Mouse (Mus musculus) embryonic fibroblast, embryonic 13.5 days (primary cell): ENCODE data around the gene Rbbp4. TPM values are rescaled to one million over a fixed set of nuclear protein-coding genes. Genes with fewer than 3 reads are reported as not detected.
A peak's percentile ranks its signal among the peaks of the same experiment; 100 is the strongest.

Experiments used
- H3K27ac ChIP-seq: 2 replicates; pipeline ENCODE4 v1.5.1; 2012; ENCODE audit warnings: low read length, control low read depth, inconsistent platforms; ENCODE audit not compliant: insufficient read depth
- H3K4me1 ChIP-seq: 2 replicates; pipeline ENCODE4 v1.6.1; 2011; ENCODE audit warnings: low read length; ENCODE audit not compliant: control insufficient read depth, insufficient read depth
- H3K4me3 ChIP-seq: 2 replicates; pipeline ENCODE4 v1.5.1; 2011; ENCODE audit warnings: mild to moderate bottlenecking, control low read depth, low read length; ENCODE audit not compliant: insufficient read depth
- CTCF ChIP-seq: IDR thresholded peaks from 2 replicates; pipeline ENCODE4 v1.5.1; 2011; ENCODE audit warnings: mild to moderate bottlenecking, control low read depth, low read length, moderate library complexity, borderline replicate concordance; ENCODE audit not compliant: insufficient read depth
- POLR2A ChIP-seq: IDR thresholded peaks from 2 replicates; pipeline ENCODE4 v1.6.1; 2011; ENCODE audit warnings: low read depth, mild to moderate bottlenecking, control low read depth, low read length, moderate library complexity
- polyA plus RNA-seq: library from polyadenylated mRNA; stranded (reverse); fragments of >200 nt; gene quantifications from 2 replicates; pipeline ENCODE4 v1.2.4, GENCODE M21; 2011; ENCODE audit warnings: low read depth; ENCODE audit not compliant: missing spikeins, insufficient read length

The Rbbp4 gene
- polyA plus RNA-seq, 1 experiment = 229 TPM

DNA sequence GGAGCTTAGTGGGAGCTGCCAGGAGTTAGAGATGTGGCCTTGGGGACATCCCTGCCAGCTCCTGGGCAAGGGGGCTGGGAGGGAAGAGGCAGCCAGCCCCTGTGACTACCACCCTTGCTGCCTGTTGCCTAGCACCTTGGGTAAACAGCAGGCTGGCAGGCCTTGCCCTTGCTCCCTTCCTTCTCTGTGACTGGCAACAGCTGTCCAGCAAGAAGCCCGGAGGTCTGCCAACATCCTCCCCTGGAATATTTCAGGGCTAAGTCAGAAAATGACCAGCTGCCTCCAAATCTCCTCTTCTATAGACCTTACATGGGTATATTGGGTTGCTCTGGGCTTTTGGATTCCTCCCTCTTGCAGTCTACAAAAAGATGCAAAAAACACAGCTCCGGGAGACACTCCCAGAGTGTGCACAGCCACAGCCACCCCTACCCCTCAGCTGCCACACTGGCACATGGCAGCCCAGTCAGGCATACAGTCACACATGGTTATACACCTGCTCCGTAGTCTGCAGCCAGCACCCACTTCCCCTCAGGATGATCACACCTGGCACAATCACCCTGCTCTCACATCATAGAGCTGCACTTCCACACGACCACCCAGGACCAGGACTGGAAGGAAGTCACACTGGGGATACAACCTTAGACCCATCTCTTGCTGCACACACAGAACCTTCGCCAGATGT lies 49.0 kb downstream of the Rbbp4 start:
- peaks cover 3% of the 10 kb centered on the region; the same call in 1 of the 2 replicates for H3K4me1 ChIP-seq
- peak overlapping the region; percentile 42; the same call in 1 of the 2 replicates for H3K27ac ChIP-seq
- no peak overlapping the region for H3K4me3 ChIP-seq
- peak; percentile 33; the same call in 1 of the 2 replicates for TF ChIP-seq POLR2A
- TF ChIP-seq CTCF = no peak

DNA sequence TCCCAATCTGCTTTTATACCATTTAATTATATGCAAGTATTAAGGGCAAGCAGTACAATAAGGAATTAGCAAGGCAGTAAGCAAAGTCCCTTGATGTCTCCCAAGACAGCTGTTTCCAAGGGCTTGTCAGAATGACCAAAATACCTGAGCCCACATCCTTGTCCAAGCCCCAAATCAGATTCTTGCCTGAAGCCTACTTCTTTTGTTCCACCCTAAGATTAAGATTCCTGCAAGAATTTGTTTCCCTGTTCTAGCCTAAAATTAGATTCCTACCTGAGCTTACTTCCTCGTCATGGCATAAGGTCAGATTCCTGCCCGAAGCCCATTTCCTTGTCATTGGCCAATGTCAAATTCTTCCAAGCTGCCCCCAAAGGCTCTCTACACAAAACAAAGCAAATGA lies 50.5 kb downstream of the Rbbp4 start:
- no peak overlapping the region for H3K4me3 ChIP-seq
- no peak overlapping the region for H3K27ac ChIP-seq
- peaks cover 3% of the 10 kb centered on the region; the same call in 1 of the 2 replicates for H3K4me1 ChIP-seq
- TF ChIP-seq CTCF = no peak
- TF ChIP-seq POLR2A = no peak

DNA sequence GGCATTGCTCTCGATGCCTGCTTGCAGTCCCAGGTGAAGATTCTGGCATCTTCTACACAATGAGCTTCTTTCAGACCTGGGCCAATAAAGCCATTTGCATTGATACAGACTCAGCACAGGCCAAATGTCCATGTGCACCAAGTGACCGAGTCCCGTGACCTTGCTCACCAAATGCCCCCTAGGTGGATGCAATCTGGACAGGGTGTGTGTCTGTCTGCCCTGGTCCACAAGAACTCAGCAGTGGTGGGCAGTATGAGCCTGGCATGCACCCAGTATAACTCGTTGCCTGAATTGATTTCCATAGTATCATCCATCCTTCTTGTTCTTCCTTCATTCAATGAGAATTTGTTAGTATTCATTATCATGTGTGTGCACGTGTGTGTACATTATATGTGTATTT lies 51.9 kb downstream of the Rbbp4 start:
- Histone ChIP-seq H3K27ac (no peak overlapping the region), H3K4me3 (no peak overlapping the region), H3K4me1 (peaks cover 3% of the 10 kb centered on the region; the same call in 1 of the 2 replicates)
- TF ChIP-seq CTCF = no peak
- no peak for TF ChIP-seq POLR2A

DNA sequence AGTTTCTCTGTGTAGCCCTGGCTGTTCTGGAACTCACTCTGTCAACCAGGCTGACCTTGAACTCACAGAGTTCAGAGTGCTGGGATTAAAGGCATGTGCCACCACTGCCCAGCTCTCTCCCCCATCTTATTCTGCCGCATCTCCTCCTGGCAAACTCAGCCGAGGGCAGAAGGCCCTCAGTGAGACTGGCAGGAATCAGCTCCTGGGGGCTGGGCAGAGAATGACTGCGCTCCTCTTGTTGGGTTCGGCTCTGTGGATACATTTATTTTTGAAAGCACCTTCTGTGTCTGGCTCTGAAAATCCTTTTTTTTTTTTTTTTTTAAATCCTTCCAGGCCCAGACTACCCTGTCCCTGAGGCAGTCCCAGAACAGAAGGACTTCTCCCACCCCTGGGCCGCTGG lies 52.4 kb downstream of the Rbbp4 start:
- TF ChIP-seq CTCF (no peak), POLR2A (no peak)
- Histone ChIP-seq H3K27ac (no peak overlapping the region), H3K4me3 (no peak overlapping the region), H3K4me1 (peaks cover 3% of the 10 kb centered on the region; the same call in 1 of the 2 replicates)

DNA sequence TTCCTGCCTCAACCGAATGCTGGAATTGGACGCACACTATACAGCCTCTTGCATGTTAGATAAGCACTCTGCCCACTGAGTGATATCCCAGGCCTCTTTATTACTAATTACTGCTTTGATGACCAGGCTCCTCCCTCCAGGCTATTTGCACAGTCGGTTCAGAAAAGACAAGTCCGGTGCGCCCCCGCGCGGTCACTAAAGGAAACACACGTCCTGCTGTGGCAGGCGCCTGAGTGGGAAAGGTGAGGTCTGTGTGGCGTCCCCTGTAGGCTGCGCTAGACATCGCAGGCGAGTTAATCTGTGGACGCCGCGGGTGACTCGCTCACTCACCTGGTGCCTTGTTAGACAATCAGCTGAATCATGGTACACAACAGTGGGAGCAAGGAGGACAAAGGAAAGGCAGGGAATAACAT lies 58.7 kb downstream of the Rbbp4 start:
- Histone ChIP-seq H3K4me3 (no peak overlapping the region), H3K4me1 (no peaks in the 10 kb centered on the region), H3K27ac (no peak overlapping the region)
- TF ChIP-seq CTCF = peak; percentile 98
- TF ChIP-seq POLR2A = no peak

DNA sequence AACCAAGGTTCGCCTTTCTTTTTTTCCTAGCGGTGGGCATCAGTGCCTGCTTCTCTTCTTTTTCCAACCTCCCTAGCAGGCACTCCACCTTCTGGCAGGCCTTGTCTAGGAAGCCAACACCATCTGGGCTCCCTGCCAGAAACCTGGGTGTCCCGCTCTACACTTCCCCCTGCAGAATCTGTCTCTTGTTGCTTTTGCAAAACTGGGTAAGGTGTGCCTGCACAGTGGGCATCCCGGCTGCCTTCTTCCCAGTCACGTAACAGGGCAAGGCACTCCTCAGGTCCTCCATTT lies 62.5 kb downstream of the Rbbp4 start:
- no peak for TF ChIP-seq CTCF
- TF ChIP-seq POLR2A = no peak
- no peak overlapping the region for H3K27ac ChIP-seq
- H3K4me3 ChIP-seq = no peak overlapping the region

DNA sequence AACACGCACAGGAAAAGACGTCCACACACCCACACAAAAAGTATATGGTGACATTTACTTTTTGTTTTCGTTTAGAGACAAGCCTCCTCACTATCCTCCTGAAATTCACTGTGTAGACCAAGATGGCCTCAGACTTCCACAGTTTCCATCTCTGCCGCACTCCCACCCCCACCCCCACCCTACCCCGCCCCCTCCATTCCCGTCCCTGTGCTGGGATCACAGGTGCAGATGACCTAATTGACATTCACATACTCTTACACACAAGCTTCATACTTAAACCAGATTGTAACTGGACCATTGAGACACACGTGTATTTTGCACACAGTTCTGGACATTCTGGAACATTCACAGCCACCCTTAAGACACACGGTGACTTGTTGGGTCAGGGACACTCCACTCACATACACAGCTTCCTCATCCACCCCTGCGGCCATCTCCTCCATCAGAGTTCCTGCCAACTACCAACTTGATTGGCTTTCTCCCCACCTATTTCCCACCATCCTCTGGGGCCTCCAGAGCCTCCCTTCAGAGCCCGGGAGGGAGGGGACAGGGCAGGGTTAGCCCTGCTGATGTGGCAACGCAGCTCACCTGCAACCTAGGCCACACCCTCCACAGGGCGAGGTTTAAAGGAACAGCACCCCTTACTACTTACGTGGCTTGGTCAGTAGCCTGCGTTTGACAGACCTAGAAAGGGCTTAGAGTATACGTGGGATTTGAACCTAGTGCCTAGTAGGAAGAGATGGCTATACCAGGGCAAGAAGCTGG lies 63.0 kb downstream of the Rbbp4 start:
- no peaks in the 10 kb centered on the region for H3K4me1 ChIP-seq
- TF ChIP-seq CTCF = no peak
- no peak for TF ChIP-seq POLR2A
- H3K27ac ChIP-seq = no peak overlapping the region
- H3K4me3 ChIP-seq = no peak overlapping the region

More for the DNA sequence above, 62.5 kb downstream of the Rbbp4 start:
- H3K4me1 ChIP-seq = no peaks in the 10 kb centered on the region

DNA sequence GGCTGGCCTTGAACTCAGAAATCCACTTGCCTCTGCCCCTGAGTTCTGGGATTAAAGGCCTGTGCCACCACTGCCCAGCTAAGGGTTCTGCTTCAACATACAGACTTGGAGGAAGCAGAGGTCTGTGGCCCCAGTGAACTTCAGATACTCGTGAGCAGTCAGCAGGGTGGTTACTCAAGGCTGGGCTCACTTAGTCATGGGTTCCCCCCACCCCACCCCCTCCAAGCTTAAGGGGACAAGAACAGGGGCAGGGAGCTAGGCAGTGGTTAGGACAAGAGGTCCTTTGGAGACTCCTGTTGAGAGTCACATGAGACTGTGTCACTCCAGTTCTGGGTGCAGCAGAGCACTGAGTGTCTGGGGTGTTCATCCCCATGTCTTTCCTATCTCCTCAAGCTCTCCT lies 66.5 kb downstream of the Rbbp4 start:
- TF ChIP-seq CTCF = no peak
- TF ChIP-seq POLR2A = no peak
- Histone ChIP-seq H3K4me3 (no peak overlapping the region), H3K4me1 (peaks cover 2% of the 10 kb centered on the region), H3K27ac (no peak overlapping the region)

DNA sequence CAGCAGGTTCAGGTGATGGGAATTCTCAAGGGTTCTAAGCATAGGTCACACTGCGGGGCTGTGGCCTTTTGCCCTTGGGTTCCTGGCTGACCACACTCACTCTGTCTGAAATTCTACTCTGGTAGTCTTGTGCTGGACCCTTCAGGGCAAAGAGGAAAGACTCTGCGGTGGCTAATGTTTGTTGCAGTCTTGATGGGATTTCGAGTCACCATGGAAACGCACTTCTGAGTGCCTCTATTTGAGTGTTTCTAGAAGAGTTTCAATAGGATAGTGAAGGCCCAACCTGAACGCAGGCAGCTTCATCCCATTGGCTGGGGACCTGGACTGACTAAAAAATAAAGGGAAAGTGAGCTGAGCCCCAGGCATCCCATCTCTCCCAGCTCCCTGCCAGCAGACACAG lies 68.3 kb downstream of the Rbbp4 start:
- Histone ChIP-seq H3K4me1 (peaks cover 4% of the 10 kb centered on the region), H3K4me3 (no peak overlapping the region), H3K27ac (no peak overlapping the region)
- no peak for TF ChIP-seq POLR2A
- no peak for TF ChIP-seq CTCF

DNA sequence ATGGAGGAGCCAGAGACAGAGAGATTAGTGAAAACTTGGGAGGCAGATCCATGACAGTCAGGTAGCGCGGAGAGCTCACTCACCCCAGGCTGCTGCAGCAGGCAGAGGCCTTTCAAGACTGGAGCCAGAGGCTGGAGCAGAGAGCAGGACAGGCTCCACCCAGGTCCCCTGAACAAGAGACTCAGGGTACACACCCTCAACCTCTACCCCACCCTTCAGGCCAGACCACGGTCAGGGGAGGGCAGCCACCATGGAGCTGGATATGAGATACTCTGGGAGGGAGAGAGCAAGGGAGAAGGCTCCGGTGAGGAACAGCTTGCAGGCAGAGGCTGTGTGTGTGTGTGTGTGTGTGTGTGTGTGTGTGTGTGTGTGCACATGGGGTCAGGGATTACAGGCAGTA lies 69.0 kb downstream of the Rbbp4 start:
- Histone ChIP-seq H3K4me1 (peaks cover 4% of the 10 kb centered on the region), H3K27ac (no peak overlapping the region), H3K4me3 (no peak overlapping the region)
- TF ChIP-seq POLR2A = no peak
- TF ChIP-seq CTCF = no peak
